Mouse (Mus musculus) c-Kit-positive CD71-negative TER-119-negative erythroid progenitor cells, embryonic 14.5 days (primary cell): ENCODE data around the gene Papss2.

Source experiments
- DNase-seq: peaks from one replicate; pipeline ENCODE4 v3.0.0-alpha.2; 2013; ENCODE audit warnings: low read depth

Papss2 gene

GRCm38 (mm10) chr19:32595506-32596286 is at the start of gene Papss2:
TSS of gene Papss2 (plus strand) at chr19:32595790.
- no peak for DNase-seq

- no peak for DNase-seq
Measured at GRCm38 (mm10) chr19:32547396-32547795, 48.2 kb upstream of the Papss2 start.

GRCm38 (mm10) chr19:32548202-32548601 is 47.4 kb upstream of the Papss2 start:
- DNase-seq: no peak

- DNase-seq: no peak
Measured at GRCm38 (mm10) chr19:32550446-32550845, 45.1 kb upstream of the Papss2 start.

- DNase-seq: no peak
Measured at GRCm38 (mm10) chr19:32551442-32551841, 44.1 kb upstream of the Papss2 start.

GRCm38 (mm10) chr19:32552106-32552505 is 43.5 kb upstream of the Papss2 start:
- no peak for DNase-seq

GRCm38 (mm10) chr19:32553310-32553709 is 42.3 kb upstream of the Papss2 start:
- no peak for DNase-seq

- no peak for DNase-seq
Measured at GRCm38 (mm10) chr19:32555257-32555656, 40.3 kb upstream of the Papss2 start.

- DNase-seq: peak; percentile 25
Measured at GRCm38 (mm10) chr19:32567025-32567424, 28.6 kb upstream of the Papss2 start.

- DNase-seq: no peak
Measured at GRCm38 (mm10) chr19:32567447-32567846, 28.1 kb upstream of the Papss2 start.

- DNase-seq: no peak
Measured at GRCm38 (mm10) chr19:32568470-32568869, 27.1 kb upstream of the Papss2 start.

- no peak for DNase-seq
Measured at GRCm38 (mm10) chr19:32568961-32569653, 26.5 kb upstream of the Papss2 start.

- DNase-seq: no peak
Measured at GRCm38 (mm10) chr19:32569725-32570124, 25.9 kb upstream of the Papss2 start.

GRCm38 (mm10) chr19:32572191-32572590 is 23.4 kb upstream of the Papss2 start:
- DNase-seq: no peak

- DNase-seq: no peak
Measured at GRCm38 (mm10) chr19:32573259-32573658, 22.3 kb upstream of the Papss2 start.

- DNase-seq: no peak
Measured at GRCm38 (mm10) chr19:32574846-32575245, 20.7 kb upstream of the Papss2 start.

GRCm38 (mm10) chr19:32577749-32578148 is 17.8 kb upstream of the Papss2 start:
- no peak for DNase-seq

- DNase-seq: no peak
Measured at GRCm38 (mm10) chr19:32583091-32583766, 12.4 kb upstream of the Papss2 start.

- no peak for DNase-seq
Measured at GRCm38 (mm10) chr19:32587727-32588126, 7.9 kb upstream of the Papss2 start.

GRCm38 (mm10) chr19:32592749-32593148 is 2.8 kb upstream of the Papss2 start:
- no peak for DNase-seq

GRCm38 (mm10) chr19:32593870-32594269 is 1.7 kb upstream of the Papss2 start:
- DNase-seq: peak; percentile 50

GRCm38 (mm10) chr19:32595131-32595505 is 472 bp upstream of the Papss2 start:
- DNase-seq: no peak

GRCm38 (mm10) chr19:32599006-32599405 is 3.4 kb downstream of the Papss2 start:
- no peak for DNase-seq
